Mouse (Mus musculus) forebrain, embryonic 13.5 days (tissue): Measurements from ENCODE around the gene Edrf1. TPM values are rescaled to one million over a fixed set of nuclear protein-coding genes. Genes with fewer than 3 reads are reported as not detected.

Experiments used
- ATAC-seq: fragments of 200-750 bp; cut with Nextera tagmentation; 2 replicates; pipeline ENCODE4 v1.8.0; 2017
- H3K27ac ChIP-seq: fragments of 300-500 bp; sonication (generic); 2 replicates; pipeline ENCODE4 v1.5.1; 2015; ENCODE audit warnings: inconsistent platforms, mild to moderate bottlenecking, moderate library complexity
- H3K27me3 ChIP-seq: fragments of 300-500 bp; sonication (generic); 2 replicates; pipeline ENCODE4 v1.6.1; 2015; ENCODE audit warnings: mild to moderate bottlenecking, inconsistent platforms
- H3K36me3 ChIP-seq: fragments of 300-500 bp; sonication (generic); 2 replicates; pipeline ENCODE4 v1.6.1; 2015; ENCODE audit warnings: mild to moderate bottlenecking, inconsistent platforms; ENCODE audit not compliant: poor library complexity, severe bottlenecking
- H3K4me1 ChIP-seq: fragments of 300-500 bp; sonication (generic); 2 replicates; pipeline ENCODE4 v1.6.1; 2015; ENCODE audit warnings: inconsistent platforms
- H3K4me2 ChIP-seq: fragments of 300-500 bp; sonication (generic); 2 replicates; pipeline ENCODE4 v1.6.1; 2015; ENCODE audit warnings: inconsistent platforms, mild to moderate bottlenecking, moderate library complexity
- H3K4me3 ChIP-seq: fragments of 300-500 bp; sonication (generic); 2 replicates; pipeline ENCODE4 v1.5.1; 2015; ENCODE audit warnings: mild to moderate bottlenecking, inconsistent platforms
- H3K9ac ChIP-seq: fragments of 300-500 bp; sonication (generic); 2 replicates; pipeline ENCODE4 v1.6.1; 2015; ENCODE audit warnings: mild to moderate bottlenecking, inconsistent platforms
- H3K9me3 ChIP-seq: fragments of 300-500 bp; sonication (generic); replicated peaks from 2 replicates; pipeline ENCODE4 v1.6.1; 2016; ENCODE audit warnings: inconsistent platforms
- WGBS: fragments of 180-500 bp; shearing (Covaris S2); methylation state at CpG from one replicate; pipeline ENCODE4 v1.1.7; 2015; 5-methylcytosine and 5-hydroxymethylcytosine counted together
- polyA plus RNA-seq: library from polyadenylated mRNA; unstranded; fragments of >200 nt; fragmentation: Nextera tagmentation; extraction: Ambion mirVana; gene quantifications from 2 replicates; pipeline ENCODE4 v1.2.1, GENCODE M21; 2015

Edrf1 gene
- polyA plus RNA-seq, 1 experiment from 2014 or later = 22.4 TPM

DNA sequence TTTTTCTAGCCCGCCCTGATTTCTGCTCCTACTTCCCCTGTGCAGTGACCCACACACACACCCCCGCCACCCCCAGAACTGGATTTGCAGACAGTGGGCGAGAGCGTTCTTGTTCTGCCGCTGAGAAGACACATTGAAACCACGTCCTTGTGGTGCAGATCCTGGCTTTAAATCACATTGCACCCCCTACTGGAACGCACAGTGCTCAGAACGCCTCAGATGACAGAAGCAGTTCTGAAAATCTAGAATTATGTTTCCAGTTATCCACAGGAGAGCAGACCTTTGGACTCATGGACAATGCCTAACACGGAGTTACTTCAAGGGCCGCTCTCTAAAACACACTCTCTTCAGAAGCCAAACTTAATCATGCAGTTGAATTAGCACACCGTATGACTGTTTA, 16.6 kb upstream of the Edrf1 start:
- Histone ChIP-seq H3K27me3 (no peaks in the 10 kb centered on the region), H3K27ac (no peak overlapping the region), H3K4me2 (no peak overlapping the region), H3K4me1 (no peaks in the 10 kb centered on the region), H3K36me3 (no peaks in the 10 kb centered on the region), H3K9ac (no peak overlapping the region), H3K9me3 (no peaks in the 10 kb centered on the region), H3K4me3 (no peak overlapping the region)
- WGBS = 51% methylated on average over 11 of the region's 11 CpGs
- no peak; the same call in 1 of the 2 replicates for ATAC-seq

DNA sequence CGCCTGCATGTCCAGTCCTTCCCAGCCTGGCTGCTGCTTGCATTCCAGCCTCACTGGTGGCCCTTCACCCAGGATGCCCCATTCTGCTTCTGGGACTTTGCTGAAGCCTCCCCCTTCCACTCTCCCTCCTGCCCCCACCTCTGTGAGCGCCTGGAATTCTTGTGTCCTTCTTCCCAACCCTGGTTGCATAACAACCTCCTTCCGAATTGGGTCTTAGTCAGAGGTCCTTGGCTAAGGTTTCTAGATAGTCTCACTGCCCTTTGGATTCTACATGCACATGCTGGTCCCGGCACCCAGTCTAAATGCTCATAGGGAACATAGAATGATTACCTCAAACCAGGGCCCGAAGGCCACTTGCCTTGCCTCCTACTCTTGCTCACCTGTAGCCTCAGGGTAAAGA, 14.1 kb upstream of the Edrf1 start:
- H3K4me3 ChIP-seq = no peak overlapping the region
- no peaks in the 10 kb centered on the region for H3K36me3 ChIP-seq
- H3K4me2 ChIP-seq = no peak overlapping the region
- H3K27me3 ChIP-seq = no peaks in the 10 kb centered on the region
- H3K9me3 ChIP-seq = no peaks in the 10 kb centered on the region
- H3K9ac ChIP-seq = no peak overlapping the region
- 84% methylated on average over 5 of the region's 5 CpGs for WGBS
- no peak overlapping the region for H3K27ac ChIP-seq
- no peak for ATAC-seq
- no peaks in the 10 kb centered on the region for H3K4me1 ChIP-seq

GRCm38 (mm10) chr7:133627184-133627936, 10.0 kb upstream of the Edrf1 start:
- whole genome bisulfite sequencing = 50% methylated on average over 14 of the region's 14 CpGs
- Histone ChIP-seq H3K4me1 (no peaks in the 10 kb centered on the region), H3K4me2 (no peak overlapping the region), H3K9ac (no peak overlapping the region), H3K27me3 (no peaks in the 10 kb centered on the region), H3K36me3 (no peaks in the 10 kb centered on the region), H3K9me3 (no peaks in the 10 kb centered on the region), H3K27ac (no peak overlapping the region), H3K4me3 (no peak overlapping the region)
- ATAC-seq = no peak

- Histone ChIP-seq H3K9me3 (no peaks in the 10 kb centered on the region), H3K4me1 (no peaks in the 10 kb centered on the region), H3K36me3 (no peaks in the 10 kb centered on the region), H3K4me2 (no peak overlapping the region), H3K4me3 (no peak overlapping the region), H3K27me3 (no peaks in the 10 kb centered on the region), H3K27ac (no peak overlapping the region), H3K9ac (no peak overlapping the region)
- ATAC-seq = no peak
- WGBS = 87% methylated on average over 5 of the region's 5 CpGs
Observed at GRCm38 (mm10) chr7:133630821-133631220, 6.5 kb upstream of the Edrf1 start.

- Histone ChIP-seq H3K4me1 (no peaks in the 10 kb centered on the region), H3K36me3 (no peaks in the 10 kb centered on the region), H3K4me2 (no peak overlapping the region), H3K27me3 (no peaks in the 10 kb centered on the region), H3K9ac (no peak overlapping the region), H3K27ac (no peak overlapping the region), H3K9me3 (no peaks in the 10 kb centered on the region), H3K4me3 (no peak overlapping the region)
- 23% methylated on average over 2 of the region's 2 CpGs for WGBS
- no peak for ATAC-seq
Observed at GRCm38 (mm10) chr7:133632476-133632875, 4.9 kb upstream of the Edrf1 start.

- Histone ChIP-seq H3K4me2 (no peak overlapping the region), H3K9me3 (no peaks in the 10 kb centered on the region), H3K4me1 (peaks cover 14% of the 10 kb centered on the region), H3K4me3 (no peak overlapping the region), H3K27ac (no peak overlapping the region), H3K27me3 (no peaks in the 10 kb centered on the region), H3K36me3 (no peaks in the 10 kb centered on the region), H3K9ac (no peak overlapping the region)
- 57% methylated on average over 10 of the region's 12 CpGs for WGBS
- no peak for ATAC-seq
Observed at GRCm38 (mm10) chr7:133634932-133635650, 2.3 kb upstream of the Edrf1 start.

- WGBS = 1% methylated on average over 21 of the region's 21 CpGs
- no peaks in the 10 kb centered on the region for H3K9me3 ChIP-seq
- peak overlapping the region; percentile 91 for H3K27ac ChIP-seq
Observed at GRCm38 (mm10) chr7:133636738-133637352, 498 bp upstream of the Edrf1 start.

DNA sequence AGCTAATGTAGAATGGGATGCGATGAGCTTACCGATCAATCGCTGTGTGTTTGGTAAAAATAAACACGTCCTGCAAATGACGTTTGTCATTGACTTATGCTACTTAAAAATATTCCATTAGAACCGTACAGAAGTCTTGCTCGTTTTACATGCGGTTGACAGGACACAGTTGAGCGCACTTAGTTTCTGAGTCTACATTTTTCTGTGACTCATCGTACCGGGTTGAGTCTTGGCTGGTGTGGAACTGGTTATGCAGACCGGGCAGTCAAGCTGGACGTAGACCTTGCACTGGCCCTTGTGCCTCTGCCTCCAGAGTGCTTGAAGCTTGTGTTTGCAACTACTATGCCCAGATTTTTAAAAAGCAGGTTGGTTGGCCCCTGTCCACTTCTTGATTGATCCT, 963 bp downstream of the Edrf1 start:
- H3K9ac ChIP-seq = peak overlapping the region; percentile 92
- no peaks in the 10 kb centered on the region for H3K9me3 ChIP-seq
- ATAC-seq = no peak
- H3K27me3 ChIP-seq = no peaks in the 10 kb centered on the region
- no peak overlapping the region for H3K27ac ChIP-seq
- WGBS = 17% methylated on average over 13 of the region's 13 CpGs
- H3K36me3 ChIP-seq = peaks cover 27% of the 10 kb centered on the region
- H3K4me1 ChIP-seq = peaks cover 14% of the 10 kb centered on the region
- H3K4me2 ChIP-seq = peak overlapping the region; percentile 97
- H3K4me3 ChIP-seq = peak overlapping the region; percentile 91

More at GRCm38 (mm10) chr7:133636738-133637352, 498 bp upstream of the Edrf1 start:
- H3K4me2 ChIP-seq = peak overlapping the region; percentile 97
- peak overlapping the region; percentile 91 for H3K4me3 ChIP-seq
- H3K27me3 ChIP-seq = no peaks in the 10 kb centered on the region
- peak; percentile 52 for ATAC-seq
- H3K9ac ChIP-seq = peak overlapping the region; percentile 83
- H3K4me1 ChIP-seq = peaks cover 14% of the 10 kb centered on the region
- H3K36me3 ChIP-seq = peaks cover 12% of the 10 kb centered on the region

- ATAC-seq = no peak
- no peak overlapping the region for H3K9ac ChIP-seq
- peak overlapping the region; percentile 97 for H3K4me2 ChIP-seq
- H3K27me3 ChIP-seq = no peaks in the 10 kb centered on the region
- H3K4me3 ChIP-seq = peak overlapping the region; percentile 91
- H3K9me3 ChIP-seq = no peaks in the 10 kb centered on the region
- H3K36me3 ChIP-seq = peaks cover 32% of the 10 kb centered on the region
- H3K4me1 ChIP-seq = peaks cover 14% of the 10 kb centered on the region
- H3K27ac ChIP-seq = no peak overlapping the region
- WGBS = 88% methylated on average over 13 of the region's 13 CpGs
Observed at GRCm38 (mm10) chr7:133638821-133639220, 1.5 kb downstream of the Edrf1 start.

DNA sequence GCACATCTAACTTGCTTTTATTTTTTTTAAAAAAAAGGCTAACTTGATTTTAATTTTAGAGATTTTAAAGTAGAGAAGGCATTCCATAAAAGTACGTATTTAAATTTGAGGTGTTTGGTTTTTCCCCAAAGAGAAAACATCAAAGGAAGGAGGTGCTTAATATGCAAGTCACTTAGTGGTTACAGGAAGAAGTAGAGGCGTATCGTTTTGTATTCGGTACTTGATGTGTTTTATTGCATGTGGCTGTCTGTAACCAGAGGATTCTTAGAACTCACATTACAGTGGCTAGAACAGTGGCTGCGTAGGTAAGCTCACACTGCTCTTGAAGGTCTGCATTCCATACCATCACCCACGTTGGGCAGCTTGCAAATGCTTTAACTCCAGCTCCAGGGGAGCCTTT, 8.4 kb downstream of the Edrf1 start:
- H3K9me3 ChIP-seq = no peaks in the 10 kb centered on the region
- ATAC-seq = no peak
- H3K9ac ChIP-seq = no peak overlapping the region
- WGBS = 86% methylated on average over 6 of the region's 6 CpGs
- no peak overlapping the region for H3K4me2 ChIP-seq
- H3K27me3 ChIP-seq = no peaks in the 10 kb centered on the region
- no peaks in the 10 kb centered on the region for H3K4me1 ChIP-seq
- H3K36me3 ChIP-seq = peaks cover 92% of the 10 kb centered on the region
- H3K27ac ChIP-seq = no peak overlapping the region
- H3K4me3 ChIP-seq = no peak overlapping the region

GRCm38 (mm10) chr7:133662467-133662866, 25.1 kb downstream of the Edrf1 start:
- peaks cover 96% of the 10 kb centered on the region for H3K36me3 ChIP-seq
- H3K27me3 ChIP-seq = no peaks in the 10 kb centered on the region
- no peak overlapping the region for H3K27ac ChIP-seq
- H3K4me1 ChIP-seq = no peaks in the 10 kb centered on the region
- H3K9ac ChIP-seq = no peak overlapping the region
- H3K4me3 ChIP-seq = no peak overlapping the region
- no peaks in the 10 kb centered on the region for H3K9me3 ChIP-seq
- no peak for ATAC-seq
- H3K4me2 ChIP-seq = no peak overlapping the region
- 90% methylated on average over 1 of the region's 1 CpGs for WGBS

GRCm38 (mm10) chr7:133669071-133669470, 31.7 kb downstream of the Edrf1 start:
- no peak overlapping the region for H3K4me3 ChIP-seq
- H3K27me3 ChIP-seq = no peaks in the 10 kb centered on the region
- H3K36me3 ChIP-seq = peaks cover 89% of the 10 kb centered on the region
- no peak for ATAC-seq
- no peak overlapping the region for H3K9ac ChIP-seq
- 96% methylated on average over 1 of the region's 1 CpGs for WGBS
- H3K27ac ChIP-seq = no peak overlapping the region
- no peaks in the 10 kb centered on the region for H3K4me1 ChIP-seq
- no peak overlapping the region for H3K4me2 ChIP-seq
- H3K9me3 ChIP-seq = no peaks in the 10 kb centered on the region
